Mouse (Mus musculus) megakaryocyte progenitor cell, adult 5-6 weeks (primary cell): ENCODE measurements at regions not wholly inside any gene's neighbourhood (a gene's known extent, or its start where the extent isn't known, plus 50 kb on each side); places are given as distances from the start of the nearest gene placed in this dataset.
A peak's percentile ranks its signal among the peaks of the same experiment; 100 is the strongest.

Experiments used
- ATAC-seq: replicated peaks from 2 replicates; pipeline ENCODE4 v1.8.0; 2016; ENCODE audit warnings: mild to moderate bottlenecking, moderate TSS enrichment, inconsistent platforms; ENCODE audit not compliant: poor library complexity

GRCm38 (mm10) chr12:114285082-114285481 lies 741.4 kb downstream of the Adam6a start:
- ATAC-seq, result peak; percentile 94

DNA sequence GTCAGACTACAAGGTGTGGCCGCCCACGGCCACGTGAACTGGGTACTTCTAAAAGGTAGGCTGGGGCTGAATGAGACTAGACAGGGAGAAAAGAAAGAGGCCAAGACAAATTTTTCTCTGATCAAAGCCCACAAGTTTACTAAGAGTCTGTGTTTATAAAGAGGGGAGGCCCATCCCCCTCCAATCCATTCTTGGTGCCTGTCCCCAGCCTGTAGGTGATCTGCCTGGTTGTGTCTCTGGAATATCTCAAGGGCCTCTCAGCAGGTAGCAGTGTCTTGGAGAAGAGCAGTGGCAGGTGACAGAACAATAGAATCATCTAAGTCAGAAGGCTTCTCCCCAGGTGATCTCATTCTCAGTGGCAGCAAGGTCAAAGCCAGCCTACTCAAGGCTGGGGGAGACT lies 743.3 kb downstream of the Adam6a start:
- no peak for ATAC-seq

GRCm38 (mm10) chr12:114291083-114291482 lies 747.4 kb downstream of the Adam6a start:
- peak; percentile 60 for ATAC-seq

- ATAC-seq, result peak; percentile 52
These were observed 756.1 kb downstream of the Adam6a start for GRCm38 (mm10) chr12:114299771-114300170.

GRCm38 (mm10) chr12:114301728-114302127 lies 758.0 kb downstream of the Adam6a start:
- peak; percentile 76 for ATAC-seq

- peak; percentile 81 for ATAC-seq
These were observed 788.8 kb downstream of the Adam6a start for GRCm38 (mm10) chr12:114332552-114332951.

DNA sequence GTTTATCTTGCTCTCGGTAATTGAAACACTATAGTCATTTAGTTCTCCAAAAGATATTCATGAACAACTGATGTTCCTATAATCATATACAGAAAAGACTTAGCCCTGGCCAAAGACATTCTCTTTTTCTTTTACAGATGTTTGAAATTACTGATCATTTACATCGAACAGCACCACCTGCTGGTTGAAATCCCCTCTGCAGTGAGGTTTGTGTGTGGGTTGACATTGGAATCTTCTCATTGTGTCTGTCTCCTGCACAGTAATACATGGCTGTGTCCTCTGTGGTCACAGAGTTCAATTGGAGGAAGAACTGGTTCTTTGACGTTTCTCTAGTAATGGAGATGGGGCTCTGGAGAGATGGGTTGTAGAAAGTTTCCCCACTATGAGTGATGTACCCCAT lies 822.6 kb downstream of the Adam6a start:
- peak; percentile 87 for ATAC-seq

GRCm38 (mm10) chr12:114378696-114379350 lies 835.1 kb downstream of the Adam6a start:
- ATAC-seq, result peak; percentile 85

DNA sequence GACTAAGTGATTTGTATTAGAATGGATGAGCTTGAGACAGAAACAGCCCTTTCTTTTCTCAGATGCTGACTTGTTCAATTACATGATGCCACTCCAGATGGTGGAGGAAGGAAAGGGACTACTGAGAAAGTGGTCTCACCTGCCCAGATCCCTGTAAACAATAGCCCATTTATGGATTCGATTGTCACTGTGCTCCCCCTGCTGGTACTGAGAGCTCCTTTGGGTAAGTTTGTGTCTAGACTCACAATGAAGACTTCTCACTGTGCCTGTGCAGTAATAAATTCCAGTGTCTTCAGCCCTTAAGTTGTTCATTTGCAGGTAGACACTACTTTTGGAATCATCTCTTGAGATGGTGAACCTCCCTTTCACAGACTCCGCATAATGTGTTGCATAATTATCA lies 847.7 kb downstream of the Adam6a start:
- peak; percentile 63; the same call in 1 of the 2 replicates for ATAC-seq

DNA sequence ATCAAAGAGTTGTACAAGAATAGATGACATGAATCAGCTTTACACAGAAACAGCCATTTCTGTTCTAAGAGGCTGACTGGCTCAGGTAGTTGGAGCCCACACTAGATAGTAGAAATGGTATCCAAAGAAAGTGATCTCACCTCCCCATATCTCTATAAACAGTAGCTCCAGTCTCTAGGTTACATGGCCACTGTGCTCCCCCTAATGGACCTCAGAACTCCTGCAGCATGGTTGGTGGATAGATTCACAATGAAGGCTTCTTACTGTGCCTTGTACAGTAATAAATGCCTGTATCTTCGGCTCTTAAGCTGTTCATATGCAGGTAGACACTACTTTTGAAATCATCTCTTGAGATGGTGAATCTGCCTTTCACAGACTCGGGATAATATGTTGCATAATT lies 862.5 kb downstream of the Adam6a start:
- peak; percentile 65 for ATAC-seq

GRCm38 (mm10) chr12:114434529-114434928 lies 890.8 kb downstream of the Adam6a start:
- ATAC-seq, result peak; percentile 89

- ATAC-seq, result peak; percentile 76
These were observed 918.3 kb downstream of the Adam6a start for GRCm38 (mm10) chr12:114462037-114462436.

- no peak for ATAC-seq
These were observed 918.9 kb downstream of the Adam6a start for GRCm38 (mm10) chr12:114462566-114462965.

DNA sequence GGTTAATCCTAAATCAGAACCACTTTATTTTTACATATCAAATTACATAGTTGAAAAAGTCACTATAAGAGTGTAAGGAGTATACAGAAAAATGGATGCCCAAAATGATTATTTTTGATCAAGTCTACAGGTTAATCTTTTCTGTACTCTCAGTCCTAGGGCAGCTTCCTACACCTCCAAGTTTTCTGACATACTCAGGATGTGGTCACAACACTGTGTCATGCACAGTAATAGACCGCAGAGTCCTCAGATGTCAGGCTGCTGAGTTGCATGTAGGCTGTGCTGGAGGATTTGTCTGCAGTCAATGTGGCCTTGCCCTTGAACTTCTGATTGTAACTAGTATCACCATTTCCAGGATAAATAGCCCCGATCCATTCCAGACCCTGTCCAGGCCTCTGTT lies 925.1 kb downstream of the Adam6a start:
- peak; percentile 83 for ATAC-seq

GRCm38 (mm10) chr12:114472678-114473077 lies 929.0 kb downstream of the Adam6a start:
- ATAC-seq, result peak; percentile 58; the same call in 1 of the 2 replicates

GRCm38 (mm10) chr12:114478741-114479140 lies 935.0 kb downstream of the Adam6a start:
- ATAC-seq, result no peak

- peak; percentile 74 for ATAC-seq
These were observed 949.9 kb downstream of the Adam6a start for GRCm38 (mm10) chr12:114493500-114494031.

GRCm38 (mm10) chr12:114495741-114496140 lies 952.0 kb downstream of the Adam6a start:
- ATAC-seq, result peak; percentile 54; the same call in 1 of the 2 replicates

- ATAC-seq, result peak; percentile 98
These were observed 969.4 kb downstream of the Adam6a start for GRCm38 (mm10) chr12:114513143-114513542.

GRCm38 (mm10) chr12:114542094-114542493 lies 998.4 kb downstream of the Adam6a start:
- peak; percentile 54; the same call in 1 of the 2 replicates for ATAC-seq

- ATAC-seq, result peak; percentile 84
These were observed 1001.2 kb downstream of the Adam6a start for GRCm38 (mm10) chr12:114544931-114545330.

- ATAC-seq, result peak; percentile 43
These were observed 1018.7 kb downstream of the Adam6a start for GRCm38 (mm10) chr12:114562440-114562839.

- peak; percentile 35 for ATAC-seq
These were observed 1019.3 kb downstream of the Adam6a start for GRCm38 (mm10) chr12:114562978-114563377.
